Mouse (Mus musculus) bone marrow macrophage, adult 2 months (primary cell): ENCODE measurements around the gene Cops4.

Source experiments
- CTCF ChIP-seq: IDR thresholded peaks from 2 replicates; pipeline ENCODE4 v1.5.1; 2012; ENCODE audit warnings: low read depth, mild to moderate bottlenecking, low read length, moderate library complexity
- POLR2A ChIP-seq: IDR thresholded peaks from 2 replicates; pipeline ENCODE4 v1.6.1; 2012; ENCODE audit warnings: mild to moderate bottlenecking, low read depth, low read length, borderline replicate concordance

DNA sequence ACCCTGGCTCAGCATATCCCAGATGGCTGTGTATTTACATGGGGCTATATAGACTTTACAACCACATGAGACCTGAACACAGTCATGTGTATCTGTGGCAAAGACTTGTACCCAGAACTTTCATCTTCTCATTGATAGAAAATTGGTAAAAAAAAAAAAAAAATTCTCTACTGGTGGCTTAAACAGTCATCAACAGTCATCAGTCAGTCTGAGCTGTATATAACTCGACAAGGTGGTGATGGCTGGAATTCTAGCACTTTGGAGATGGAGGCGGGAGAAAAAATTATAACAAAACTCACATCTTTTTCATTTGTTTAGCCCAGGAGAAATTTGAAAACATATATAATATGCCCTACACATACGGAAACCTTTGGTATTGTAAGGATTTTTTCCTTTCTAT, 50.7 kb downstream of the Cops4 start:
- TF ChIP-seq CTCF (no peak), POLR2A (no peak)
